Mouse (Mus musculus): ENCODE results near the gene Stambpl1. TPM values are rescaled to one million over a fixed set of nuclear protein-coding genes. Genes with fewer than 3 reads are reported as not detected.

The Stambpl1 gene
- polyA plus RNA-seq, 1 experiment: 30.6 TPM

- TF ChIP-seq CTCF (IDR thresholded peaks at IDR 0.05; ENCODE audit: borderline replicate concordance, insufficient read depth, low read length) (no peak), POLR2A (IDR thresholded peaks at IDR 0.05; ENCODE audit: low read depth, low read length) (no peak)
- H3K4me1 ChIP-seq (ENCODE audit: control insufficient read depth, insufficient read depth, low read length): no peaks in the 10 kb centered on the region
- H3K4me3 ChIP-seq (ENCODE audit: insufficient read depth, low read length): no peak overlapping the region
- no peak overlapping the region for H3K27ac ChIP-seq (ENCODE audit: insufficient read depth, low read length)
Measured at GRCm38 (mm10) chr19:34288696-34289095, 96.7 kb downstream of the Stambpl1 start.

Other genes with a start within 250 kb of the Stambpl1 start
- not detected in 2 replicates for gene Lipf, start 231.0 kb upstream of the Stambpl1 start, polyA plus RNA-seq (2011; ENCODE audit: insufficient read length, low read depth, missing spikeins)
- gene Lipk, start 183.9 kb upstream of the Stambpl1 start, polyA plus RNA-seq (2011; ENCODE audit: insufficient read length, low read depth, missing spikeins): not detected in 2 replicates
- not detected in 2 replicates for gene Lipn, start 124.9 kb upstream of the Stambpl1 start, polyA plus RNA-seq (2011; ENCODE audit: insufficient read length, low read depth, missing spikeins)
- 0.25 TPM in 1 of 2 replicates, not detected in the other for gene Lipm, start 91.3 kb upstream of the Stambpl1 start, polyA plus RNA-seq (2011; ENCODE audit: insufficient read length, low read depth, missing spikeins)
- gene Ankrd22, start 26.2 kb upstream of the Stambpl1 start, polyA plus RNA-seq (2011; ENCODE audit: insufficient read length, low read depth, missing spikeins): not detected in 2 replicates
- 5,580 and 7,205 TPM in 2 replicates for gene Acta2, start 63.4 kb downstream of the Stambpl1 start, polyA plus RNA-seq (2011; ENCODE audit: insufficient read length, low read depth, missing spikeins)
- gene Fas, start 98.4 kb downstream of the Stambpl1 start, polyA plus RNA-seq (2011; ENCODE audit: insufficient read length, low read depth, missing spikeins): 27.9 and 32.2 TPM in 2 replicates